Comparison of ENCODE assay signal across 20 mouse cellular contexts in the genomic region with DNA sequence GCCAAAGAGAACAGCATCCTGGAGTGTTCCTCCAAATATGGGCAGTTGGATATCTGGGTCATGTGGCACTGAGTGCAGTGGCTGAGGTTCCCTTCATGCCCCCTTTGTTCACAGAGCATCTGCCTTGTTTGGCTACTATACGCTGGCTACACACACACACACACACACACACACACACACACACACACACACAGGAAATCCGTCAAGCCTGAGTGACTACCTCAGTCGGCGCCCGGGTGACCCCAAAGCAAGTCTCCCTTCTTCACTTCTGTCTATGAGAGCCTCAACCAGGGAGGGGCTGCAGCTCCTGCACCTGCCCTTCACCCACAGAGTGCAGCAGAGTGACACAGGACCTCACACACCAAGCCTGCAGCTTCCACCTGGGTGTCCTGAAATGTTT.
DNase-seq lines count a peak whose midpoint lies in the region; ATAC-seq and TF ChIP-seq lines count a peak whose summit lies in the region.
"Had no signal": no experiment of that assay in that cellular context is flagged by ENCODE, and none has a peak within 500 bp of the region (broad histone marks: within the 10 kb centered on the region; RNA-seq: fewer than 3 reads in every experiment).

No protein-coding gene starts in this region.

- H3K4me3 ChIP-seq in heart, embryonic 10.5 days, result no peak overlapping the region
- no peak overlapping the region for H3K4me3 ChIP-seq in kidney, adult 2 months (ENCODE audit: insufficient read depth, low read depth, low read length)
- H3K4me3 ChIP-seq in thymus, adult 2 months (ENCODE audit: control insufficient read depth, insufficient read depth, low read length), result no peak overlapping the region
- H3K4me3 ChIP-seq: embryonic facial prominence, embryonic 15.5 days; forebrain, embryonic 10.5 days; hindbrain, embryonic 15.5 days; limb, embryonic 12.5 days; liver, embryonic 13.5 days had no signal

- H3K4me1 ChIP-seq in heart, embryonic 10.5 days, result peaks cover 28% of the 10 kb centered on the region
- no peaks in the 10 kb centered on the region for H3K4me1 ChIP-seq in kidney, adult 2 months (ENCODE audit: control insufficient read depth, insufficient read depth, low read length)
- no peaks in the 10 kb centered on the region for H3K4me1 ChIP-seq in thymus, adult 2 months (replicated peaks; ENCODE audit: control insufficient read depth, insufficient read depth, low read length)
- H3K4me1 ChIP-seq: embryonic facial prominence, embryonic 15.5 days; hindbrain, embryonic 15.5 days; liver, embryonic 13.5 days had no signal

- no peak for TF ChIP-seq POLR2A in kidney, adult 2 months (IDR thresholded peaks at IDR 0.05; ENCODE audit: low read depth, low read length)
- TF ChIP-seq POLR2A in thymus, adult 2 months (IDR thresholded peaks at IDR 0.05; ENCODE audit: control insufficient read depth, extremely low read depth, insufficient read depth, low read length, poor library complexity), result no peak

- H3K9me3 ChIP-seq in heart, embryonic 10.5 days, result no peaks in the 10 kb centered on the region; the same call in 1 of the 2 replicates
- H3K9me3 ChIP-seq: embryonic facial prominence, embryonic 15.5 days; forebrain, embryonic 10.5 days; G1E; hindbrain, embryonic 15.5 days; limb, embryonic 12.5 days; liver, embryonic 13.5 days had no signal

- no peaks in the 10 kb centered on the region for H3K27me3 ChIP-seq in heart, embryonic 10.5 days (ENCODE audit: insufficient read depth, poor library complexity, severe bottlenecking)
- H3K27me3 ChIP-seq in kidney, adult 2 months (replicated peaks; ENCODE audit: control insufficient read depth, insufficient read depth, low read length), result no peaks in the 10 kb centered on the region
- H3K27me3 ChIP-seq in thymus, adult 2 months (ENCODE audit: control insufficient read depth, insufficient read depth, low read length), result no peaks in the 10 kb centered on the region
- H3K27me3 ChIP-seq: embryonic facial prominence, embryonic 15.5 days; hindbrain, embryonic 15.5 days; limb, embryonic 12.5 days; liver, embryonic 13.5 days had no signal

- intact Hi-C loops in heart, postnatal 25 days (cut with DNase I), result no loop called here

- DNase-seq in heart, embryonic 10.5 days (ENCODE audit: low spot score), result no peak
- DNase-seq in heart, postnatal 25 days (ENCODE audit: low spot score), result no peak
- DNase-seq in kidney, postnatal 4 days, result peak; percentile 22 to 31
- no peak for DNase-seq in kidney, adult 2 months
- peak; percentile 18 for DNase-seq in thymus, postnatal 14 days
- DNase-seq in thymus, adult 2 months, result no peak
- no peak for DNase-seq in urinary bladder, postnatal 36 days (ENCODE audit: low spot score in 2 of 2)
- DNase-seq: cerebellum, adult 18-20 months; cerebellum, postnatal 36 days; heart, postnatal 10 days; liver, embryonic 13.5 days; right cerebral cortex, postnatal 4 days had no signal

- WGBS in heart, embryonic 10.5 days, result 77% methylated on average over 5 of the region's 5 CpGs
- WGBS in kidney, adult 2 months, result 36% methylated on average over 5 of the region's 5 CpGs
- WGBS in thymus, adult 2 months, result 23% methylated on average over 5 of the region's 5 CpGs

- no peaks in the 10 kb centered on the region; the same call in 1 of the 2 replicates for H3K36me3 ChIP-seq in heart, embryonic 10.5 days
- H3K36me3 ChIP-seq in kidney, adult 2 months (ENCODE audit: control insufficient read depth, insufficient read depth, low read length), result no peaks in the 10 kb centered on the region
- no peaks in the 10 kb centered on the region for H3K36me3 ChIP-seq in thymus, adult 2 months (ENCODE audit: control insufficient read depth, insufficient read depth, low read length)
- H3K36me3 ChIP-seq: embryonic facial prominence, embryonic 15.5 days; forebrain, embryonic 10.5 days; G1E; hindbrain, embryonic 15.5 days; limb, embryonic 12.5 days; liver, embryonic 13.5 days had no signal

- no peak for ATAC-seq in activated CD4-positive, CD25-positive, alpha-beta regulatory T cell, adult 4 months
- ATAC-seq: intestine, embryonic 16.5 days; midbrain, embryonic 16.5 days had no signal

- TF ChIP-seq CTCF in kidney, adult 2 months (conservative IDR thresholded peaks at IDR 0.05; ENCODE audit: insufficient read depth, insufficient read length, low read depth, low read length), result no peak
- no peak for TF ChIP-seq CTCF in thymus, adult 2 months (IDR thresholded peaks at IDR 0.05; ENCODE audit: borderline replicate concordance, control insufficient read depth, extremely low read depth, insufficient read depth, low read length, poor library complexity)

- peak overlapping the region; percentile 37; the same call in 1 of the 2 replicates for H3K27ac ChIP-seq in heart, embryonic 10.5 days
- H3K27ac ChIP-seq in kidney, adult 2 months (ENCODE audit: insufficient read depth, low read depth, low read length), result no peak overlapping the region
- no peak overlapping the region for H3K27ac ChIP-seq in thymus, adult 2 months (ENCODE audit: control insufficient read depth, insufficient read depth, low read length)
- H3K27ac ChIP-seq: embryonic facial prominence, embryonic 15.5 days; forebrain, embryonic 10.5 days; hindbrain, embryonic 15.5 days; limb, embryonic 12.5 days; liver, embryonic 13.5 days had no signal

Comparison
In these comparisons a context has a peak if more than half of its experiments do, and no peak if none do; other contexts are left out.
1. DNase-seq: peak in kidney, postnatal 4 days (2 of 2) and thymus, postnatal 14 days (single experiment); none in heart, embryonic 10.5 days (single experiment), heart, postnatal 25 days (single experiment), kidney, adult 2 months (single experiment), thymus, adult 2 months (single experiment) and urinary bladder, postnatal 36 days (0 of 2).